Mouse (Mus musculus) midbrain, postnatal 0 days (tissue): ENCODE measurements around the gene Nptx2. TPM values are rescaled to one million over a fixed set of nuclear protein-coding genes. Genes with fewer than 3 reads are reported as not detected.

Source experiments
- ATAC-seq: fragments of 200-750 bp; cut with Nextera tagmentation; 2 replicates; pipeline ENCODE4 v1.8.0; 2017; ENCODE audit warnings: moderate number of reproducible peaks, mild to moderate bottlenecking, moderate TSS enrichment, moderate library complexity; ENCODE audit not compliant: low FRiP score
- DNase-seq: peaks from one replicate; pipeline ENCODE4 v3.0.0-alpha.2; 2015; ENCODE audit warnings: low spot score
- H3K27ac ChIP-seq: fragments of 300-500 bp; sonication (generic); 2 replicates; pipeline ENCODE4 v1.5.1; 2014; ENCODE audit warnings: low read depth, mild to moderate bottlenecking, low read length, mixed read lengths
- H3K27me3 ChIP-seq: fragments of 300-500 bp; sonication (generic); 2 replicates; pipeline ENCODE4 v1.6.1; 2014; ENCODE audit warnings: low read length, control low read depth, mixed read lengths; ENCODE audit not compliant: insufficient read depth
- H3K36me3 ChIP-seq: fragments of 300-500 bp; sonication (generic); 2 replicates; pipeline ENCODE4 v1.6.1; 2014; ENCODE audit warnings: low read length, control low read depth, mixed read lengths; ENCODE audit not compliant: insufficient read depth
- H3K4me1 ChIP-seq: fragments of 300-500 bp; sonication (generic); 2 replicates; pipeline ENCODE4 v1.6.1; 2014; ENCODE audit warnings: mild to moderate bottlenecking, control low read depth, antibody characterized with exemption, low read length, mixed read lengths; ENCODE audit not compliant: insufficient read depth
- H3K4me2 ChIP-seq: fragments of 300-500 bp; sonication (generic); 2 replicates; pipeline ENCODE4 v1.6.1; 2014; ENCODE audit warnings: low read depth, mild to moderate bottlenecking, low read length, mixed read lengths; ENCODE audit not compliant: poor library complexity, severe bottlenecking
- H3K4me3 ChIP-seq: fragments of 300-500 bp; sonication (generic); 2 replicates; pipeline ENCODE4 v1.5.1; 2014; ENCODE audit warnings: low read depth, mild to moderate bottlenecking, low read length, moderate library complexity
- H3K9ac ChIP-seq: fragments of 300-500 bp; sonication (generic); replicated peaks from 2 replicates; pipeline ENCODE4 v1.6.1; 2014; ENCODE audit warnings: mild to moderate bottlenecking, low read length, moderate library complexity, mixed read lengths; ENCODE audit not compliant: poor library complexity, severe bottlenecking
- H3K9me3 ChIP-seq: fragments of 300-500 bp; sonication (generic); 2 replicates; pipeline ENCODE4 v1.6.1; 2016; ENCODE audit warnings: low read length, control low read depth
- CTCF ChIP-seq: IDR thresholded peaks from 2 replicates; pipeline ENCODE4 v1.5.1; 2016; ENCODE audit warnings: antibody characterized with exemption, mild to moderate bottlenecking
- WGBS: fragments of 180-500 bp; shearing (Covaris S2); extraction: QIAGEN DNeasy Blood & Tissue Kit; methylation state at CpG from one replicate; pipeline ENCODE4 v1.1.7; 2014; 5-methylcytosine and 5-hydroxymethylcytosine counted together
- polyA plus RNA-seq: library from polyadenylated mRNA; unstranded; fragments of >200 nt; fragmentation: Nextera tagmentation; extraction: Ambion mirVana; gene quantifications from 2 replicates; pipeline ENCODE4 v1.2.1, GENCODE M21; 2015
- total RNA-seq: library from RNA; depleted of rRNA; stranded (reverse); fragments of >200 nt; gene quantifications from 2 replicates; pipeline ENCODE4 v1.2.3, GENCODE M21; 2014; rRNA removed

Nptx2 gene
- total and polyA plus RNA-seq, 2 experiments from 2014 or later, result 14.0 to 45.0 TPM

DNA sequence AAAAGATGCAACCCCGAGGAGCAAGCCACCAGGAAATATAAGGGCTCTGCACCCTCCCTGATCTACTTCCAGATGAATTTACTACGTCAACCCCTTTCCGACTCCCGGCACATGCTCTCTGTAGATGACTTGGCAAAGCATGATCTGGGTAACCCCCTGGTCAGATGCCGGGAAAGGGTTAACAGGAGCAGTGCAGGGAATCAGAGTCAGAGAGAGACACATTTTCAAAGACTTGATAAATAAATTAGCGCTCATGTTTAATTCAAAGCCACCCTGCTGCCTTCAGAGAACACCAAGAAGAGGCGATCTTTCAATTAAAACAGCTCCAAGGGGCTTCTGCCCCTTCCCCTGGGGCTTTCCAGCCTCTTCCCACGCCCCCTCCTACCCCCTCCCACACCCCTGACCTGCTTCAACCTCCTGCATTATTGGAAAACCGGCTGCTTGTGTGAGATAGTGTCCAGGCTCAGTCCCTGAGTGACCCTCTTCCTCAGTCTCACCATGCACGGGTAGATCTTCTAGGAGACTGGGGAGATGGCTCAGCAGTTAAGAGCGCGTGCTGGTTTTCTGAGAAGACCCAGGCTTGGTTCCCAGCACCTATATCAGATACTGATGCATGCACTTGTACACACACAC lies 45.7 kb downstream of the Nptx2 start:
- no peak overlapping the region for H3K4me3 ChIP-seq
- H3K9me3 ChIP-seq, result no peaks in the 10 kb centered on the region
- H3K27me3 ChIP-seq, result no peaks in the 10 kb centered on the region
- H3K4me1 ChIP-seq, result 0 out of 2 replicates have a peak, but pooled peaks cover 4% of the 10 kb centered on the region
- 16% methylated on average over 12 of the region's 12 CpGs for WGBS
- peak; percentile 31; the same call in 1 of the 2 replicates for ATAC-seq
- no peak overlapping the region for H3K9ac ChIP-seq
- H3K27ac ChIP-seq, result peak overlapping the region; percentile 32; the same call in 1 of the 2 replicates
- no peak for DNase-seq
- H3K4me2 ChIP-seq, result 0 out of 2 replicates have a peak overlapping the region, but pooled peaks have one; percentile 6
- no peak for TF ChIP-seq CTCF
- H3K36me3 ChIP-seq, result no peaks in the 10 kb centered on the region

DNA sequence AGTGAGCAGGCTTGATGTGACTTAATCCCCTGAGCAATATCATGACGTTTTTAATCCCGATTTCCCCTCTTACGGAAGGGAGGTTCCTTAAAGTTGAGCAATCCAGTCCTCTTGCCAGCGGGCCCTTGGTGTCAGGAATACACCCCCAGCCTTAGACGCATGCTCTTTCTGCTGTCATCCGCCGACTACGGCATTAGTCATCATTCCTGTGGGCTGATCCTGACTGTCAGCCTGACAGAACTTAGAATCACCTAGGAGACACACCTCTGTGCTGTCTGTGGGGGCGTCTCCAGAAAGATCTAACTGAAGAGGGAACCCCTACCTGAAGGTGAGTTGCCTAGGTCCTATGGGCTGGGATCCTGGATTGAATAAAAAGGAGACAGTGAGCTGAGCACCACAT lies 49.1 kb downstream of the Nptx2 start:
- no peak overlapping the region for H3K4me3 ChIP-seq
- H3K27me3 ChIP-seq, result no peaks in the 10 kb centered on the region
- no peak overlapping the region for H3K4me2 ChIP-seq
- DNase-seq (no peak), ATAC-seq (no peak)
- 85% methylated on average over 9 of the region's 9 CpGs for WGBS
- no peaks in the 10 kb centered on the region for H3K9me3 ChIP-seq
- 0 out of 2 replicates have a peak, but pooled peaks cover 4% of the 10 kb centered on the region for H3K4me1 ChIP-seq
- no peak overlapping the region for H3K9ac ChIP-seq
- no peak overlapping the region for H3K27ac ChIP-seq
- no peaks in the 10 kb centered on the region for H3K36me3 ChIP-seq
- TF ChIP-seq CTCF, result no peak

Other genes with a start within 250 kb of the Nptx2 start
- 0.14 and 0.44 TPM in 2 replicates for gene Baiap2l1, start 187.8 kb upstream of the Nptx2 start, total RNA-seq
- gene Baiap2l1, start 187.8 kb upstream of the Nptx2 start, polyA plus RNA-seq, result 0.66 and 0.80 TPM in 2 replicates
- gene Tmem130, start 215.9 kb downstream of the Nptx2 start, total RNA-seq, result 375 and 444 TPM in 2 replicates
- 603 and 636 TPM in 2 replicates for gene Tmem130, start 215.9 kb downstream of the Nptx2 start, polyA plus RNA-seq
- 136 and 166 TPM in 2 replicates for gene Trrap, start 221.8 kb downstream of the Nptx2 start, total RNA-seq
- gene Trrap, start 221.8 kb downstream of the Nptx2 start, polyA plus RNA-seq, result 53.2 and 66.8 TPM in 2 replicates